Mouse (Mus musculus): ENCODE data around the gene Gm21586.
"Not testable (repeated sequence)": the region's sequence is repeated elsewhere in the genome, so short reads cannot be mapped to it uniquely, and the experiment has no call there.

Gm21586 gene

GRCm38 (mm10) chr4:42439078-42439477 is at the start of gene Gm21586:
Gene Gm21586, plus strand, starts transcription at chr4:42439378.
- DNase-seq (ENCODE audit: low spot score): not testable (repeated sequence)

GRCm38 (mm10) chr4:42466452-42466851 is 27.3 kb downstream of the Gm21586 start, which contains the start of gene Gm2163:
Gene Gm2163, plus strand, starts transcription at chr4:42466752.
- DNase-seq (ENCODE audit: low spot score): not testable (repeated sequence)
